Comparison of ENCODE assay signal across 11 mouse cellular contexts in genomic region chr1:134719718-134720304, GRCm38 (mm10).
DNase-seq lines count a peak whose midpoint lies in the region; ATAC-seq and TF ChIP-seq lines count a peak whose summit lies in the region.
"Had no signal": no experiment of that assay in that cellular context is flagged by ENCODE, and none has a peak within 500 bp of the region (broad histone marks: within the 10 kb centered on the region; RNA-seq: fewer than 3 reads in every experiment).

No protein-coding gene starts in this region.

- no peaks in the 10 kb centered on the region for H3K36me3 ChIP-seq in forebrain, embryonic 10.5 days (replicated peaks)
- no peaks in the 10 kb centered on the region for H3K36me3 ChIP-seq in forebrain, embryonic 16.5 days (ENCODE audit: control insufficient read depth, insufficient read depth)
- H3K36me3 ChIP-seq in liver, embryonic 12.5 days, result no peaks in the 10 kb centered on the region
- no peaks in the 10 kb centered on the region for H3K36me3 ChIP-seq in intestine, postnatal 0 days (ENCODE audit: control insufficient read depth, insufficient read depth)
- H3K36me3 ChIP-seq: limb, embryonic 13.5 days; midbrain, embryonic 12.5 days had no signal

- H3K4me1 ChIP-seq in forebrain, embryonic 10.5 days, result peaks cover 19% of the 10 kb centered on the region
- no peaks in the 10 kb centered on the region for H3K4me1 ChIP-seq in forebrain, embryonic 16.5 days (replicated peaks; ENCODE audit: control insufficient read depth, insufficient read depth, low read length)
- peaks cover 12% of the 10 kb centered on the region for H3K4me1 ChIP-seq in liver, embryonic 12.5 days
- H3K4me1 ChIP-seq in intestine, postnatal 0 days (replicated peaks; ENCODE audit: control insufficient read depth, insufficient read depth, low read length), result no peaks in the 10 kb centered on the region
- H3K4me1 ChIP-seq: limb, embryonic 13.5 days had no signal

- no peak for TF ChIP-seq CTCF in intestine, postnatal 0 days (IDR thresholded peaks at IDR 0.05; ENCODE audit: low read depth)

- no peak overlapping the region for H3K9ac ChIP-seq in forebrain, embryonic 16.5 days (replicated peaks; ENCODE audit: low read depth, low read length)
- H3K9ac ChIP-seq in liver, embryonic 12.5 days, result no peak overlapping the region
- H3K9ac ChIP-seq in intestine, postnatal 0 days (ENCODE audit: low read depth, low read length), result no peak overlapping the region
- H3K9ac ChIP-seq: limb, embryonic 13.5 days; midbrain, embryonic 12.5 days had no signal

- no peak for DNase-seq in forebrain, embryonic 10.5 days (ENCODE audit: extremely low spot score, low spot score)
- DNase-seq in liver (no peak), MN1 (ENCODE audit: low spot score) (no peak)

- H3K9me3 ChIP-seq in forebrain, embryonic 10.5 days, result no peaks in the 10 kb centered on the region
- H3K9me3 ChIP-seq in forebrain, embryonic 16.5 days (ENCODE audit: control insufficient read depth, low read length), result no peaks in the 10 kb centered on the region
- H3K9me3 ChIP-seq in liver, embryonic 12.5 days (replicated peaks), result no peaks in the 10 kb centered on the region
- H3K9me3 ChIP-seq in intestine, postnatal 0 days (ENCODE audit: control insufficient read depth), result no peaks in the 10 kb centered on the region
- H3K9me3 ChIP-seq: limb, embryonic 13.5 days; midbrain, embryonic 12.5 days had no signal

- H3K27me3 ChIP-seq in forebrain, embryonic 10.5 days (ENCODE audit: poor library complexity, severe bottlenecking), result peaks cover 55% of the 10 kb centered on the region
- no peaks in the 10 kb centered on the region for H3K27me3 ChIP-seq in forebrain, embryonic 16.5 days (replicated peaks; ENCODE audit: control insufficient read depth, insufficient read depth, low read length)
- peaks cover 24% of the 10 kb centered on the region; the same call in 1 of the 2 replicates for H3K27me3 ChIP-seq in liver, embryonic 12.5 days (replicated peaks)
- H3K27me3 ChIP-seq in intestine, postnatal 0 days (replicated peaks; ENCODE audit: control insufficient read depth, insufficient read depth, low read length), result no peaks in the 10 kb centered on the region

- no peak overlapping the region for H3K4me3 ChIP-seq in forebrain, embryonic 10.5 days
- H3K4me3 ChIP-seq in forebrain, embryonic 16.5 days (replicated peaks; ENCODE audit: low read length), result no peak overlapping the region
- H3K4me3 ChIP-seq in liver, embryonic 12.5 days, result no peak overlapping the region
- H3K4me3 ChIP-seq in intestine, postnatal 0 days (ENCODE audit: low read depth, low read length), result no peak overlapping the region
- H3K4me3 ChIP-seq: limb, embryonic 13.5 days; midbrain, embryonic 12.5 days had no signal

- no peak overlapping the region for H3K4me2 ChIP-seq in forebrain, embryonic 16.5 days (ENCODE audit: low read length)
- H3K4me2 ChIP-seq in liver, embryonic 12.5 days, result no peak overlapping the region
- H3K4me2 ChIP-seq in intestine, postnatal 0 days (replicated peaks; ENCODE audit: low read depth), result no peak overlapping the region
- H3K4me2 ChIP-seq: limb, embryonic 13.5 days; midbrain, embryonic 12.5 days had no signal

- WGBS in forebrain, embryonic 10.5 days, result 48% methylated on average over 12 of the region's 12 CpGs
- WGBS in forebrain, embryonic 16.5 days, result 44% methylated on average over 12 of the region's 12 CpGs
- WGBS in liver, embryonic 12.5 days (ENCODE audit: insufficient replicate concordance), result 26% methylated on average over 12 of the region's 12 CpGs
- 76% methylated on average over 12 of the region's 12 CpGs for WGBS in intestine, postnatal 0 days

- no peak for ATAC-seq in forebrain, embryonic 16.5 days
- 0 out of 2 replicates have a peak, but pooled peaks have one; percentile 9 for ATAC-seq in liver, embryonic 12.5 days
- peak; percentile 94 for ATAC-seq in common myeloid progenitor, adult 5-6 weeks (replicated peaks; ENCODE audit: low read depth, poor library complexity, severe bottlenecking)
- ATAC-seq in monocyte, adult 5-6 weeks (replicated peaks; ENCODE audit: insufficient number of reproducible peaks, low FRiP score, low TSS enrichment, poor library complexity, severe bottlenecking), result peak; percentile 74
- ATAC-seq in intestine, postnatal 0 days, result no peak
- ATAC-seq: activated CD4-positive, CD25-positive, alpha-beta regulatory T cell, adult 4 months had no signal

- peak overlapping the region; percentile 36; the same call in 1 of the 2 replicates for H3K27ac ChIP-seq in forebrain, embryonic 10.5 days
- no peak overlapping the region for H3K27ac ChIP-seq in forebrain, embryonic 16.5 days (ENCODE audit: low read length)
- H3K27ac ChIP-seq in liver, embryonic 12.5 days, result no peak overlapping the region
- no peak overlapping the region for H3K27ac ChIP-seq in intestine, postnatal 0 days (ENCODE audit: low read depth, low read length)
- H3K27ac ChIP-seq: limb, embryonic 13.5 days; midbrain, embryonic 12.5 days had no signal

Comparison
In these comparisons a context has a peak if more than half of its experiments do, and no peak if none do; other contexts are left out.
1. ATAC-seq: peak in liver, embryonic 12.5 days (single experiment), common myeloid progenitor, adult 5-6 weeks (single experiment) and monocyte, adult 5-6 weeks (single experiment); none in forebrain, embryonic 16.5 days (single experiment) and intestine, postnatal 0 days (single experiment).